Mouse (Mus musculus) erythroblast, embryonic 14.5 days (primary cell): ENCODE results near the gene Mospd3. TPM values are rescaled to one million over a fixed set of nuclear protein-coding genes. Genes with fewer than 3 reads are reported as not detected.

Experiments
- H3K27me3 ChIP-seq: 2 replicates; pipeline ENCODE4 v1.6.1; 2012; ENCODE audit warnings: inconsistent platforms; ENCODE audit not compliant: control insufficient read depth
- H3K36me3 ChIP-seq: 2 replicates; pipeline ENCODE4 v1.6.1; 2012; ENCODE audit warnings: mild to moderate bottlenecking, inconsistent platforms; ENCODE audit not compliant: control insufficient read depth
- H3K4me1 ChIP-seq: 2 replicates; pipeline ENCODE4 v1.6.1; 2012; ENCODE audit warnings: inconsistent platforms; ENCODE audit not compliant: control insufficient read depth
- H3K4me3 ChIP-seq: replicated peaks from 2 replicates; pipeline ENCODE3; 2012; ENCODE audit warnings: moderate library complexity, mild to moderate bottlenecking, inconsistent platforms
- H3K9me3 ChIP-seq: 2 replicates; pipeline ENCODE4 v1.6.1; 2012; ENCODE audit warnings: low read length, inconsistent platforms, mixed read lengths; ENCODE audit not compliant: control insufficient read depth
- GATA1 ChIP-seq: IDR thresholded peaks from 2 replicates; pipeline ENCODE4 v1.6.1; 2012; ENCODE audit warnings: low read length, inconsistent platforms, mixed read lengths
- TAL1 ChIP-seq: IDR thresholded peaks from 3 replicates; pipeline ENCODE4 v1.6.1; 2012; ENCODE audit warnings: low read length, inconsistent platforms, mixed read lengths
- polyA plus RNA-seq: library from polyadenylated mRNA; stranded (reverse); fragments of >175 nt; gene quantifications from 2 replicates; pipeline ENCODE4 v1.2.3, GENCODE M21; 2012

The Mospd3 gene
- polyA plus RNA-seq, 1 experiment, result 109 TPM

GRCm38 (mm10) chr5:137641054-137641453 lies 40.2 kb upstream of the Mospd3 start, which contains the start of gene Sap25:
Gene Sap25 (plus strand): TSS chr5:137641334.
- H3K36me3 ChIP-seq, result peaks cover 70% of the 10 kb centered on the region
- TF ChIP-seq TAL1 (no peak), GATA1 (no peak)
- no peaks in the 10 kb centered on the region for H3K9me3 ChIP-seq
- H3K27me3 ChIP-seq, result peaks cover 24% of the 10 kb centered on the region
- H3K4me3 ChIP-seq, result no peak within 1 kb of the TSS
- peaks cover 20% of the 10 kb centered on the region for H3K4me1 ChIP-seq

GRCm38 (mm10) chr5:137639472-137639871 lies 38.6 kb upstream of the Mospd3 start:
- H3K27me3 ChIP-seq, result peaks cover 9% of the 10 kb centered on the region
- H3K9me3 ChIP-seq, result no peaks in the 10 kb centered on the region
- no peak overlapping the region for H3K4me3 ChIP-seq
- TF ChIP-seq GATA1 (no peak), TAL1 (no peak)
- H3K36me3 ChIP-seq, result peaks cover 86% of the 10 kb centered on the region
- H3K4me1 ChIP-seq, result peaks cover 7% of the 10 kb centered on the region

- Histone ChIP-seq H3K27me3 (no peaks in the 10 kb centered on the region), H3K36me3 (peaks cover 80% of the 10 kb centered on the region), H3K4me1 (peaks cover 37% of the 10 kb centered on the region), H3K9me3 (no peaks in the 10 kb centered on the region), H3K4me3 (no peak overlapping the region)
- TF ChIP-seq TAL1 (no peak), GATA1 (no peak)
These were observed 32.7 kb upstream of the Mospd3 start for GRCm38 (mm10) chr5:137633397-137634084.

GRCm38 (mm10) chr5:137631591-137631990 lies 30.7 kb upstream of the Mospd3 start:
- TF ChIP-seq TAL1 (no peak), GATA1 (no peak)
- Histone ChIP-seq H3K27me3 (no peaks in the 10 kb centered on the region), H3K36me3 (peaks cover 61% of the 10 kb centered on the region), H3K4me1 (peaks cover 54% of the 10 kb centered on the region), H3K4me3 (peak overlapping the region; percentile 99), H3K9me3 (no peaks in the 10 kb centered on the region)

GRCm38 (mm10) chr5:137631171-137631570 lies 30.3 kb upstream of the Mospd3 start:
- no peaks in the 10 kb centered on the region for H3K27me3 ChIP-seq
- peaks cover 54% of the 10 kb centered on the region for H3K4me1 ChIP-seq
- H3K9me3 ChIP-seq, result no peaks in the 10 kb centered on the region
- H3K4me3 ChIP-seq, result peak overlapping the region; percentile 99
- peaks cover 57% of the 10 kb centered on the region for H3K36me3 ChIP-seq
- TF ChIP-seq TAL1, result no peak
- TF ChIP-seq GATA1, result no peak

GRCm38 (mm10) chr5:137630602-137631001 lies 29.7 kb upstream of the Mospd3 start:
- TF ChIP-seq TAL1 (no peak), GATA1 (no peak)
- Histone ChIP-seq H3K27me3 (no peaks in the 10 kb centered on the region), H3K4me3 (peak overlapping the region; percentile 99), H3K36me3 (peaks cover 51% of the 10 kb centered on the region), H3K9me3 (no peaks in the 10 kb centered on the region), H3K4me1 (peaks cover 54% of the 10 kb centered on the region)

GRCm38 (mm10) chr5:137629906-137630545 lies 29.2 kb upstream of the Mospd3 start:
- Histone ChIP-seq H3K9me3 (no peaks in the 10 kb centered on the region), H3K4me3 (peak overlapping the region; percentile 99), H3K36me3 (peaks cover 45% of the 10 kb centered on the region), H3K4me1 (peaks cover 54% of the 10 kb centered on the region), H3K27me3 (no peaks in the 10 kb centered on the region)
- TF ChIP-seq TAL1 (no peak), GATA1 (no peak)

GRCm38 (mm10) chr5:137629306-137629721 lies 28.5 kb upstream of the Mospd3 start:
- peaks cover 2% of the 10 kb centered on the region; the same call in 1 of the 2 replicates for H3K27me3 ChIP-seq
- peaks cover 38% of the 10 kb centered on the region for H3K36me3 ChIP-seq
- H3K4me1 ChIP-seq, result peaks cover 54% of the 10 kb centered on the region
- TF ChIP-seq GATA1 (no peak), TAL1 (no peak)
- H3K4me3 ChIP-seq, result peak overlapping the region; percentile 99
- no peaks in the 10 kb centered on the region for H3K9me3 ChIP-seq

- H3K27me3 ChIP-seq, result peaks cover 2% of the 10 kb centered on the region; the same call in 1 of the 2 replicates
- peak within 1 kb of the TSS; percentile 99 for H3K4me3 ChIP-seq
- no peak for TF ChIP-seq TAL1
- no peak for TF ChIP-seq GATA1
- H3K9me3 ChIP-seq, result no peaks in the 10 kb centered on the region
- H3K4me1 ChIP-seq, result peaks cover 56% of the 10 kb centered on the region
- peaks cover 32% of the 10 kb centered on the region for H3K36me3 ChIP-seq
These were observed 27.8 kb upstream of the Mospd3 start, which contains the start of the genes Fbxo24, Lrch4 and Gm20605 for GRCm38 (mm10) chr5:137628498-137629305. Gene Fbxo24 (minus strand): TSS chr5:137629002. Gene Lrch4 (plus strand): TSS chr5:137629121. Gene Gm20605 (plus strand): TSS chr5:137629175.
